Mouse (Mus musculus) erythroblast, embryonic 14.5 days (primary cell): ENCODE results near the gene Ube4a.

Source experiments
- GATA1 ChIP-seq: IDR thresholded peaks from 2 replicates; pipeline ENCODE4 v1.6.1; 2012; ENCODE audit warnings: low read length, inconsistent platforms, mixed read lengths
- TAL1 ChIP-seq: IDR thresholded peaks from 3 replicates; pipeline ENCODE4 v1.6.1; 2012; ENCODE audit warnings: low read length, inconsistent platforms, mixed read lengths

- no peak for TF ChIP-seq GATA1
- no peak for TF ChIP-seq TAL1
Observed at GRCm38 (mm10) chr9:44986242-44986781, 20.9 kb upstream of the Ube4a start.
